Mouse (Mus musculus): Measurements from ENCODE around the gene Fam124a.
"Not testable (repeated sequence)": the region's sequence is repeated elsewhere in the genome, so short reads cannot be mapped to it uniquely, and the experiment has no call there.

Gene Fam124a

DNA sequence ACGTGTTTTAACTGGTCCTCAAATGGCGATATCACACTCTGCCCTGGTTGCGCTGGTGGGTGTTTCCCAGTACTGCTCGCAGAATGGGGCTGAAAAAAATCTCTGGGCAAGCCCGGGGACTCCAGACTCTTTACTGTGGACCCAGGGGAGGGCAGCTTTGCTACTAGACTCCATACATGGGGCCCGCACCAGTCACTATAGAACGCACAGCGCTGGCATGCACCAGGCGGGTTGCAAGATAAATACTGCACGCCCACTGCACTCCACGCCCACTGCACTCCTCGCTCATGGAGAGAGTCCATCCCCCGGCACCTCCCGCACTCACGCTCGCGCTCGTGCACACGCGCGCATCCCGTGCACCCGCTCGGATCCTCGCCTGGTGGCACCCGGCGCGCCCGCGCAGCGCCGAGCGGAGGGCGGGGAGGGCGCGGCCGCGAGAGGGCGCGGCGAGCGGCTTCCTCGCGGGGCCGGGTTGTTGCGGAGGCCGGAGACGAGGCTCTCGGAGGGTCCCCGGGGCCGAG lies at the start of gene Fam124a:
Gene Fam124a (plus strand): TSS at position 429 of the 521 bp plus-strand sequence.
- peak; percentile 81 to 85 for DNase-seq

GRCm38 (mm10) chr14:62506261-62506660 lies 49.3 kb upstream of the Fam124a start:
- DNase-seq: no peak

DNA sequence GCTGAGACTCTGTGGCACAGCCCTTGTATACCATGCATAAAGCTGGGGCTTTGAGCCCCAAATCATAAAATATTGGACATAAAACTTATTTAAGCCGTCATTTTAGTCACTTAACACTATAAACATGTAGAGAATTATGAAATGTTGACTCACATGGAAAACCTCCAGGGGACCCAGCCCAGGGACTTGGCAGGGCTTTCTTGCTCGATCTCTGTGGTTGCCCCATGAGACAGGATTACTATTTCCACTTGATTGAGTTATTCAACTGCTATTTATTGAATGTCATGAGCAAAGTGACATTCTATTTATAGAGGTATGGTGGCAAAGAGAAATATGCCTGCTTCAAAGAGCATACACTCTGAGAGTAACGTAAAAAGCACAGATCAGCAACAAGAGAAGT lies 46.2 kb upstream of the Fam124a start:
- no peak for DNase-seq

GRCm38 (mm10) chr14:62512845-62513244 lies 42.7 kb upstream of the Fam124a start:
- no peak for DNase-seq

- DNase-seq: no peak
Observed at GRCm38 (mm10) chr14:62530951-62531350, 24.6 kb upstream of the Fam124a start.

DNA sequence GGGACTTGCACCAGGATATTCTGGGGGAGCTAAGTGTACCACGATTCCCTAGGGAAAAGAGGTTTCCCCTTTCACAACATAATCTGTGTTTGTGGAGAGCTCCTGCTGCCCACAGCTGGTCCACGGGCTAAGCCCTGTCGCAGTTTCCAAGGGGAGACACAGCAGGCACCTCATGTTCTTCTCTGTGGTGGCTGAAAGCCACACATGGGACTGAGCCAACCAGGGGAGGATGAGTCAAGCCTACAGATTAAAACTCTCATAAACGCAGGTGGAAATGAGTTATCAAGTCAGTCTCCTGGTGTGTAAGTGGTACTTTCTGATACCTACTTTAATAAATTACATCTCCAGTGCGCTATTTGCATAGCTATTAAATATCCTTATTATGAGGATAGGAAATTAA lies 19.4 kb upstream of the Fam124a start:
- DNase-seq: no peak

DNA sequence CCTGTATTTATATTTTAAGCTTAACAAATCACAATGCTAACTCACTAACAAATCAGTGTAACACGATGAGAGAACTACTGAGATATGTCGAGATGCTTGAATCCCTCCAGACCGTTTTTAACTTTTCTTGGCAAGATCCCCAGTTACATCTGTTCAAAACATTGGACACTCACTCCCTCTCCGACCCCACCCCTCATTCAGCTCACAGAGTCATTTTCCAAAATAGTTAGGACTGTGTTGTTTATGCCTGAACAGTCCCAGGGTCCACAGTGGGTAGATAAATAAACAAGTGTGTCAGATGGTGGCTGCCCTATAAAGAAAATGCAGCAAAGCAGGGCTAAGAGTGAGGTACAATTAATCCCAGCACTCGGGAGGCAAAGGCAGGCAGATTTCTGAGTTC lies 18.5 kb upstream of the Fam124a start:
- no peak for DNase-seq

DNA sequence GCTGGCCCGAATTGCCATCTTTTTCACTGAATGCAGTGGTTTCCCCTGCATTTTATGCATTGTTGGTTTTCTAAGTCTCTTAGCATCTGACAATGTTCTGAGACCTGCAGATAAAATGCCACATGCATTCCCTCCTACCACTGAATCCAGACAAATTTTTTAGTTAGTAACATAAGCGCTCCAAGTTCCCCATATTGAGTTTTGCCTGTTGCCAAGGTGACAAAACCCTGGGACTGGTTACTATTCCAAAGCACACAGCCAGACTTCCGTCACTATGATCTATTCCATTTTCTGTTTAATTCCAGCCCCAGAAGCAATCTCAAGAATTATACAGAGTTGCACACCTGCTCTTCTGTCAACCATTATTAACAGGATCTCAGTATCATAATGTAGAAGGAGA lies 15.7 kb upstream of the Fam124a start:
- no peak for DNase-seq

DNA sequence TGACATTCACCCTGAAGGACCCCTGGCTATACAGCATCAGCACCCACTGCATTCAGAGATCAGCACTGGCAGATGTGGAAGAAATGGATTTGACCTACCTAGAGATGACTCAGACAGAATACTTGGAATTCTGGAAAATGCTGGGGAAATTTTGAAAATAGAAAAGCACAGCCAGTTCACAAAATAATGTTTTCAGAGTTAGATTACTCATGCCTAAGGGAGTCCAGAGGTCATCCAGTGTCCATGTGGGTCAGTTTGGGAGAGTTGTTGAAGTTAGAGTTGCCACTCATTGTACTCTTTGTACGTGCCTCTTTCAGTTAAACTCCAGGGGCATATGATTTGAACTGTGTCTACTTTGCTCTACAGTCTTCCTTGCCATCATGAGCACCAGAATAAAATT lies 13.8 kb upstream of the Fam124a start:
- DNase-seq: no peak

DNA sequence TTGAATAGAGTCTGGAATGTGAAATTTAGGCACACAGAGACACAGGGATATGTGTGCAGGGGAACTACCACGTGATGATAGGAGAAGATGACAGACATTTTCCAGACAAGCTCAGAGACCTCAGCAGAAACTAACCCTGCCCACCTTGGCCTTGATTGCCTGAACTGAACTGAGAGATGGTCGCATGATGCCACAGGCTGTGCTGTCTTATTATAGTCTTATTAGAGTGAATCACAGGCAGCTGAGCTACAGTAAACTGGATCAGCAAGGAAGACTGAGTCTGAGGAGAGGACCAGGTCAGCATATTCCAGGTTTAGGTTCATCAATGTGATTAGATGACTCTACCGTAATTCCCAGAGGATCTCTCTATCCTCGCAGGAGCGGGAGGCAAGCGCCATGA lies 9.2 kb upstream of the Fam124a start:
- DNase-seq: no peak

GRCm38 (mm10) chr14:62546746-62547145 lies 8.8 kb upstream of the Fam124a start:
- no peak for DNase-seq

DNA sequence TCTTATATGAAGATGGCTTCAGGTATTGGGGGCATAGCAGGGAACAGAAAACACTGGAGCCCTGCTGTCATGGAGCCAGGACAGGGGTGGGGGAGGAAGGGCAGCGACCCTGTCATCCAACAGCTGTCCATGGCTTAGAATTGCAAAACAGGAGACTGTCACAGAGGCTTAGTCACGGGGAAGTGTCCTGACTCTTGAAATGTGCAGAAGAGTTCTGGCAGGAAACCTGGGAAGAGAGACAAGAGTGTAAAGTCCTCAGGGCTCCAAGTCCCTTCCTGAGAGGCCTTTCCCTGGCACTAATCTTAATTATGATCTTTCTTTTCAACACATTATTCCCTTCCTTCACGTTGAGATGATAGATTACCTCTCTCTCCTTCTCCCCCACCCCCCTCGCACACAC lies 5.4 kb upstream of the Fam124a start:
- DNase-seq: no peak

DNA sequence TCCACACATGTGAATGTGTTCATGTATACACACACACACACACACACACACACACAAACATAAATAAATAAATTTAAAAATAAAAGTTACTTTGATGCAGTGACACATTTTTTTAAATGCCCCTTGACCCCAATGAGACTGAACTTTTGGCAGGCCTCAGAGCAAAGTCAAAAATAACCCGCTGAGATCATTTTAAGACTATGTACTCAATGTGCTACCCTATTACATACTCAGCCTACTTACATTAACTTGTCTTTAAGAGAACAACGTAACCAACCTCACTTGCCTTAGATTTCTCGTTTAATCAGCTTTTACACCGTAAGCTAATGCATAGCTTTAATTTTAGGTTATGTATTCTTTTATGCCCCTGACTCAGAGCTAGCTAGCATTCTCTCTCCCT lies 2.8 kb upstream of the Fam124a start:
- DNase-seq: no peak

DNA sequence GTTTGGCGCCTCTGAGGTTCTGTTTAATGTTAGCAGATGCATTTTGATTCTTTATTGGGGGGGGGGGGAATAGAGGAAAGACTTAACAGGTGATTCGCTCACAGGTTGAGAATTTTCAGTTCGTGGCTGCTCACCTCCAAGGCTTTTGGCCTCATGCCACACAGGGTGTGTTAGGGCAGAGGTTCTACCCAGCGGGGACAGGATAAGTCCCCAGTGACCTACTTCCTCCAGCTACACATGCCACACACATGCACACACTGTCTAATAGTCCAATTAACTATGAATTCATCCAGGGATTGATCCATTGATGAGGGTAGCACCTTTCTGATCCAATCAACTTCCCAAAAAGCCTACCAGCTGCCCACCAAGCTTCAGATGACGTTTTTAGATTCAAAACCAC lies 1.8 kb upstream of the Fam124a start:
- DNase-seq: no peak

- DNase-seq: no peak
Observed at GRCm38 (mm10) chr14:62555840-62556810, 588 bp downstream of the Fam124a start.

GRCm38 (mm10) chr14:62557111-62557510 lies 1.6 kb downstream of the Fam124a start:
- DNase-seq: no peak

DNA sequence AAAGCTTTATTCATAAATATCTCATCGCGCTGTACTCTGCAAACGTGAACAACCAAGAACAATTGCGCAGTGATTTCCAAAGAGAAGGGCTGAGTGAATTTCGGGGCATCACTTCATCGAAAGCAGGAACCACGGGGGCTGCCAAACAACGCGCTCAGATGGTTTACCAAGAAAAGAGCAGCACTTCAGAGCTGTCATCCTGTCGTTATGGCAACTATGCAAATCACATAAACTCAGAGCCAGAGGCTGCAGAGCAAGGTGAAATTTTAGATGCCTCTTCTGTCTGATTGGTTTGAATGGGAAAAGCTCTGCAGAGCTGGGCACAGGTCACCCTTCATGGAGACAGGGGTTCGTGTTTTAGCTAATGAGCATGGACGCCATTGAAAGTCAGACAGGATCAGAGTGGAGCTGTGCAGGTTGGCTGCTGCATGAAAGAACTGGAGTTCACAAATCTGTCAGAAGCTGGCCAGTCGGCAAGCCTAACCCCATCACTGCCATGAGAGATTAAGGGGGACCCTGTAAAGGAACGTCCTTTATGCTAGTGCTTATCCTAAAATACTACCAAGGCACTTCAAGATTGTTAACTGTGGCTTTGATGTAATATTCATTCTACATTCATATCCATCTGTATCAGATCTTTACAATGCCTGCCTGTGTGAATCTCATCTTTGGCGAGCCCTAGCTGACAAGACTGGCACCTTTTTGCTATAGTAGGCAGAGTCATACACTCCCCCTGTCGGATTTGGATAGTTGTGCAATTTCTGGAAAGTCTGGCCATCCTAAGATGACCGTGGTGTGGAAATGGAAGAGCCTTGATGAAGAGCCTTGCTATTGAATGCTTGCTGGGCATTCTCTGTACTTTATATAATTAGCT lies 6.6 kb downstream of the Fam124a start:
- no peak for DNase-seq

DNA sequence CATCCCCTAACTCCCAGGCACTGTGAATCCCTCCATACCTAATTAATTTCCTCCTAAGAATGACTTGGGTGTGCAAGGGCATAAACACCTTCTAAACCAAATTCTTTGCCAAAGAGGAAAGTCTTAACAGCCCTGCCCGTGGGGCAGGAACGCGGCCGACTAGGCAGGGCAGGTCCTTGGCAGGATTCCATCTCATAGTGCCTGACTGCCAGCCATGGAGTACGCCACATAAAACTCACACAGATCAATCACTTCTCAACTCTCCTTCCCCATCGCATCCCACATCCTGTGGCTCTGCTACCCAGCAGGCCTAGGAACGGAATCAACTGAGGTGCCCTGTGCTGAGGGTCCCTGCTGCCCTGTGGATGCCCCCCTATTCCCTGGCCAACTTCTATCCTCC lies 8.1 kb downstream of the Fam124a start:
- DNase-seq: no peak

GRCm38 (mm10) chr14:62566821-62567220 lies 11.3 kb downstream of the Fam124a start, which contains the start of gene Gm4131:
TSS of gene Gm4131 (minus strand) at chr14:62566921.
- not testable (repeated sequence) for DNase-seq

- DNase-seq: no peak
Observed at GRCm38 (mm10) chr14:62569463-62569862, 13.9 kb downstream of the Fam124a start.

DNA sequence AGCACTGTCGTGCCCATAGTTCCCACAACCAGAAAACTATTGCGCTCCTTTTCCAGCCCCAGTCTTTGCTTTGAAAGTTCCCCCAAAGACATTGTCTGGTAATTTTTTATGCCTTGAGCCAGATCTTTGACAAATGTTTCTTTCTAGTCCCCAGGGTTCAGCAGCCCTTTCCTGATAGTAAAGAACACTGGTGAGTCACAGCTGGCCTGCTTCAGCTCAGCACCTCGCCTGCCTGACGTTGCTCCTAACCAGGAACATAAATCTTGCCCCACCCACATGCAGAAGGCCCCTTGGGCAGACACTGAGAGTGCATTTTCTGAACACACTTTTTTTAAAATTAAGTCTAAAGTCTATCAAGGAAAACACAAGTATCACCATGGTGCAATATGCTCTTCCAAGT lies 14.8 kb downstream of the Fam124a start:
- no peak for DNase-seq

- no peak for DNase-seq
Observed at GRCm38 (mm10) chr14:62573454-62573853, 17.9 kb downstream of the Fam124a start.

- no peak for DNase-seq
Observed at GRCm38 (mm10) chr14:62574906-62575305, 19.4 kb downstream of the Fam124a start.

All from cerebellum, adult 18-20 months (tissue).